Mouse (Mus musculus): Measurements from ENCODE around the gene Tatdn2.
"Not testable (repeated sequence)": the region's sequence is repeated elsewhere in the genome, so short reads cannot be mapped to it uniquely, and the experiment has no call there.

Gene Tatdn2

GRCm38 (mm10) chr6:113667611-113668122 is 29.2 kb upstream of the Tatdn2 start:
- H3K9me3 ChIP-seq (ENCODE audit: low read length) = no peaks in the 10 kb centered on the region
- H3K4me3 ChIP-seq (replicated peaks; ENCODE audit: low read length) = no peak overlapping the region
- no peaks in the 10 kb centered on the region for H3K27me3 ChIP-seq (ENCODE audit: insufficient read depth, low read length)
- peaks cover 51% of the 10 kb centered on the region for H3K4me1 ChIP-seq (replicated peaks; ENCODE audit: low read depth, low read length)
- TF ChIP-seq POU5F1 (IDR thresholded peaks at IDR 0.05; ENCODE audit: borderline replicate concordance, low read length) = no peak
- no peak for TF ChIP-seq CTCF (conservative IDR thresholded peaks at IDR 0.05; ENCODE audit: low read length)
- no peak for TF ChIP-seq NANOG (IDR thresholded peaks at IDR 0.05; ENCODE audit: borderline replicate concordance, low read length)
- H3K36me3 ChIP-seq (ENCODE audit: insufficient read depth, low read length) = no peaks in the 10 kb centered on the region

GRCm38 (mm10) chr6:113668287-113669154 is 28.3 kb upstream of the Tatdn2 start:
- Histone ChIP-seq H3K27me3 (ENCODE audit: insufficient read depth, low read length) (no peaks in the 10 kb centered on the region), H3K4me1 (replicated peaks; ENCODE audit: low read depth, low read length) (peaks cover 54% of the 10 kb centered on the region), H3K9me3 (ENCODE audit: low read length) (no peaks in the 10 kb centered on the region), H3K4me3 (replicated peaks; ENCODE audit: low read length) (peak overlapping the region; percentile 23), H3K36me3 (ENCODE audit: insufficient read depth, low read length) (no peaks in the 10 kb centered on the region)
- TF ChIP-seq CTCF (conservative IDR thresholded peaks at IDR 0.05; ENCODE audit: low read length) (no peak), NANOG (IDR thresholded peaks at IDR 0.05; ENCODE audit: borderline replicate concordance, low read length) (no peak)

GRCm38 (mm10) chr6:113669821-113670220 is 27.0 kb upstream of the Tatdn2 start:
- H3K27me3 ChIP-seq (ENCODE audit: insufficient read depth, low read length) = no peaks in the 10 kb centered on the region
- no peaks in the 10 kb centered on the region for H3K36me3 ChIP-seq (ENCODE audit: insufficient read depth, low read length)
- H3K4me1 ChIP-seq (replicated peaks; ENCODE audit: low read depth, low read length) = peaks cover 60% of the 10 kb centered on the region
- peak overlapping the region; percentile 29; the same call in 1 of the 2 replicates for H3K4me3 ChIP-seq (replicated peaks; ENCODE audit: low read length)
- TF ChIP-seq POU5F1 (IDR thresholded peaks at IDR 0.05; ENCODE audit: borderline replicate concordance, low read length) (no peak), NANOG (IDR thresholded peaks at IDR 0.05; ENCODE audit: borderline replicate concordance, low read length) (no peak)
- no peaks in the 10 kb centered on the region for H3K9me3 ChIP-seq (ENCODE audit: low read length)

- H3K4me3 ChIP-seq (replicated peaks; ENCODE audit: low read length); H3K9me3 ChIP-seq (ENCODE audit: low read length): not testable (repeated sequence)
- peak; percentile 36 for TF ChIP-seq CTCF (conservative IDR thresholded peaks at IDR 0.05; ENCODE audit: low read length)
Observed at GRCm38 (mm10) chr6:113672029-113672428, 24.8 kb upstream of the Tatdn2 start.

GRCm38 (mm10) chr6:113672989-113673388 is 23.9 kb upstream of the Tatdn2 start:
- TF ChIP-seq POU5F1 (IDR thresholded peaks at IDR 0.05; ENCODE audit: borderline replicate concordance, low read length) = no peak
- TF ChIP-seq CTCF (conservative IDR thresholded peaks at IDR 0.05; ENCODE audit: low read length) = no peak
- no peak for TF ChIP-seq NANOG (IDR thresholded peaks at IDR 0.05; ENCODE audit: borderline replicate concordance, low read length)
- Histone ChIP-seq H3K36me3 (ENCODE audit: insufficient read depth, low read length) (no peaks in the 10 kb centered on the region), H3K4me3 (replicated peaks; ENCODE audit: low read length) (no peak overlapping the region), H3K9me3 (ENCODE audit: low read length) (no peaks in the 10 kb centered on the region), H3K27me3 (ENCODE audit: insufficient read depth, low read length) (no peaks in the 10 kb centered on the region), H3K4me1 (replicated peaks; ENCODE audit: low read depth, low read length) (peaks cover 79% of the 10 kb centered on the region)

More at GRCm38 (mm10) chr6:113672029-113672428, 24.8 kb upstream of the Tatdn2 start:
- H3K36me3 ChIP-seq (ENCODE audit: insufficient read depth, low read length); H3K27me3 ChIP-seq (ENCODE audit: insufficient read depth, low read length): not testable (repeated sequence)
- H3K4me1 ChIP-seq (replicated peaks; ENCODE audit: low read depth, low read length) = peaks cover 79% of the 10 kb centered on the region

GRCm38 (mm10) chr6:113675234-113675633 is 21.6 kb upstream of the Tatdn2 start:
- no peak for TF ChIP-seq POU5F1 (IDR thresholded peaks at IDR 0.05; ENCODE audit: borderline replicate concordance, low read length)
- TF ChIP-seq NANOG (IDR thresholded peaks at IDR 0.05; ENCODE audit: borderline replicate concordance, low read length) = no peak
- no peak for TF ChIP-seq CTCF (conservative IDR thresholded peaks at IDR 0.05; ENCODE audit: low read length)
- H3K4me3 ChIP-seq (replicated peaks; ENCODE audit: low read length) = no peak overlapping the region
- no peaks in the 10 kb centered on the region for H3K27me3 ChIP-seq (ENCODE audit: insufficient read depth, low read length)
- no peaks in the 10 kb centered on the region for H3K9me3 ChIP-seq (ENCODE audit: low read length)
- H3K4me1 ChIP-seq (replicated peaks; ENCODE audit: low read depth, low read length) = peaks cover 74% of the 10 kb centered on the region
- H3K36me3 ChIP-seq (ENCODE audit: insufficient read depth, low read length) = no peaks in the 10 kb centered on the region

- no peaks in the 10 kb centered on the region for H3K36me3 ChIP-seq (ENCODE audit: insufficient read depth, low read length)
- TF ChIP-seq CTCF (conservative IDR thresholded peaks at IDR 0.05; ENCODE audit: low read length) = no peak
- TF ChIP-seq POU5F1 (IDR thresholded peaks at IDR 0.05; ENCODE audit: borderline replicate concordance, low read length) = no peak
- no peak for TF ChIP-seq NANOG (IDR thresholded peaks at IDR 0.05; ENCODE audit: borderline replicate concordance, low read length)
- H3K9me3 ChIP-seq (ENCODE audit: low read length) = no peaks in the 10 kb centered on the region
- peaks cover 75% of the 10 kb centered on the region for H3K4me1 ChIP-seq (replicated peaks; ENCODE audit: low read depth, low read length)
- no peaks in the 10 kb centered on the region for H3K27me3 ChIP-seq (ENCODE audit: insufficient read depth, low read length)
- no peak overlapping the region for H3K4me3 ChIP-seq (replicated peaks; ENCODE audit: low read length)
Observed at GRCm38 (mm10) chr6:113675991-113676390, 20.9 kb upstream of the Tatdn2 start.

GRCm38 (mm10) chr6:113677070-113677734 is 19.6 kb upstream of the Tatdn2 start:
- H3K4me1 ChIP-seq (replicated peaks; ENCODE audit: low read depth, low read length) = peaks cover 81% of the 10 kb centered on the region
- no peaks in the 10 kb centered on the region for H3K36me3 ChIP-seq (ENCODE audit: insufficient read depth, low read length)
- H3K27me3 ChIP-seq (ENCODE audit: insufficient read depth, low read length) = no peaks in the 10 kb centered on the region
- no peak for TF ChIP-seq POU5F1 (IDR thresholded peaks at IDR 0.05; ENCODE audit: borderline replicate concordance, low read length)
- no peak for TF ChIP-seq CTCF (conservative IDR thresholded peaks at IDR 0.05; ENCODE audit: low read length)
- no peak for TF ChIP-seq NANOG (IDR thresholded peaks at IDR 0.05; ENCODE audit: borderline replicate concordance, low read length)
- no peak overlapping the region for H3K4me3 ChIP-seq (replicated peaks; ENCODE audit: low read length)
- H3K9me3 ChIP-seq (ENCODE audit: low read length) = no peaks in the 10 kb centered on the region
